Mouse (Mus musculus) stomach, postnatal 0 days (tissue): Measurements from ENCODE around the gene Osbpl11.

Experiments
- CTCF ChIP-seq: IDR thresholded peaks from 2 replicates; pipeline ENCODE4 v1.5.1; 2016; ENCODE audit warnings: antibody characterized with exemption, low read depth, mild to moderate bottlenecking, moderate library complexity
- EP300 ChIP-seq: optimal IDR thresholded peaks from 2 replicates; pipeline ENCODE3; 2016; ENCODE audit warnings: antibody characterized with exemption

DNA sequence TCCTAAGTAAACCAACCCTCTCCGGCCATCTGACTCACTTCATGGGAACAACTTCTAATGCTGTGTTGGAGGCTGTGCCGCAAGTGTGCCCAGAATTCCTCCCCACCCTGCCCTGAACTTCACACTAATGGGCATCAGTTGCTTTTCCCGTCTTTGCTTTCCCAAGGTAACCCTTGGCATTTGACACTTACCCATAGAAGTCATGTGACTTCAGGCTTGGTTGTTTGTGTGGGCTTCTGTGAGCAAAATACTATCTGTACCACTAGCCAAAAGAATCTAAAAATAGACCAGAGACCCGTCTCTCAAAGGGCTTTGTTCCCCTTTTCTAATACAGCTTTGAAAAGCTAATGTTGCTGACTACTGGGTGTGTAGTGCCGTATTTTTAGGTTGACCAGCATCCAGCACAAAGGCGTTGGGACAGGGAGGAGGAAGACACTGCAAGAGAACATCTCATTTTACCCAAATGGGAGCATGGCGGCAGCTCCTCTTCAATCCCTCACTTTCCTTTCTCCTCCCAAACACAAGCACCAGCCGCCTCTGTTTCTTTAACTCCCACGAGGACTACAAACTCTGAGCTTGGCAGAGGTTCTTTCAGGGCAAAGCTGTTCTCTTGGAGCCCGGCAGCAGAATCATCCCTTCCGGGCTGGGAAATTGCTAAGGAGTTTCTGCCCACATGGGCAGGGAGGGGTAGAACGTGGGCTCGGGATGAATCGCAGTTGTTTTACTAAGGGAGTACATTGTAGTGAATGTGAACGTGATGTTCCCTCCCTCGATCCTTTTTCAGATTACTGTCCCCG lies 6.4 kb upstream of the Osbpl11 start:
- TF ChIP-seq CTCF, result no peak
- no peak for TF ChIP-seq EP300
